Mouse (Mus musculus) CH12.LX (cell line): ENCODE results near the gene Slco2b1. TPM values are rescaled to one million over a fixed set of nuclear protein-coding genes. Genes with fewer than 3 reads are reported as not detected.

Source experiments
- DNase-seq: peaks from one replicate; pipeline ENCODE4 v3.0.0-alpha.2; 2013; ENCODE audit errors: extremely low read depth
- H3K27ac ChIP-seq: 2 replicates; pipeline ENCODE4 v1.5.1; 2012; ENCODE audit warnings: low read depth, mild to moderate bottlenecking, control low read depth, moderate library complexity; ENCODE audit not compliant: insufficient read depth
- H3K27me3 ChIP-seq: replicated peaks from 2 replicates; pipeline ENCODE3; 2012; ENCODE audit warnings: inconsistent platforms
- H3K36me3 ChIP-seq, 2 experiments: replicated peaks in 1 of 2; 2 replicates each; pipeline versions ENCODE3 to v1.6.1; 2012; ENCODE audit warnings: inconsistent platforms in 1 of 2, low read length in 1 of 2, mild to moderate bottlenecking in 1 of 2, mixed read lengths in 1 of 2, moderate library complexity in 1 of 2; ENCODE audit not compliant: control insufficient read depth in 1 of 2, insufficient read depth in 1 of 2
- H3K4me1 ChIP-seq, 2 experiments: 2 replicates each; pipeline ENCODE4 v1.6.1; 2012; ENCODE audit warnings: inconsistent platforms in 1 of 2, moderate library complexity in 1 of 2; ENCODE audit not compliant: insufficient read depth in 2 of 2, control insufficient read depth in 1 of 2
- H3K4me2 ChIP-seq: 2 replicates; pipeline ENCODE4 v1.6.1; 2012; ENCODE audit warnings: low read depth, mild to moderate bottlenecking, control low read depth; ENCODE audit not compliant: poor library complexity, insufficient read depth, severe bottlenecking
- H3K4me3 ChIP-seq, 3 experiments: fragments of 150-350 bp in 1 of 3; sonication (generic) in 1 of 3; replicated peaks in 1 of 3; 2 replicates each; pipeline versions ENCODE3 to v1.5.1; 2011 to 2012; ENCODE audit warnings: low read depth in 2 of 3, low read length in 2 of 3, mild to moderate bottlenecking in 2 of 3, moderate library complexity in 2 of 3, control low read depth in 1 of 3, improper control_type of control experiment in 1 of 3, inconsistent platforms in 1 of 3, mixed read lengths in 1 of 3; ENCODE audit not compliant: poor library complexity in 1 of 3
- H3K79me2 ChIP-seq: replicated peaks from 2 replicates; pipeline ENCODE4 v1.6.1; 2012; ENCODE audit warnings: mild to moderate bottlenecking, moderate library complexity; ENCODE audit not compliant: control insufficient read depth, poor library complexity, insufficient read depth, severe bottlenecking; ENCODE audit errors: extremely low read depth
- H3K9ac ChIP-seq: 2 replicates; pipeline ENCODE4 v1.6.1; 2012; ENCODE audit warnings: low read depth, mild to moderate bottlenecking, control low read depth, moderate library complexity; ENCODE audit not compliant: insufficient read depth
- H3K9me3 ChIP-seq: replicated peaks from 2 replicates; pipeline ENCODE3; 2012; ENCODE audit warnings: low read length, inconsistent platforms, mixed read lengths
- BHLHE40 ChIP-seq: IDR thresholded peaks from 2 replicates; pipeline ENCODE4 v1.6.1; 2011; ENCODE audit warnings: mild to moderate bottlenecking, low read depth, low read length, improper control_type of control experiment
- E2F4 ChIP-seq: IDR thresholded peaks from 2 replicates; pipeline ENCODE4 v1.6.1; 2011; ENCODE audit warnings: low read depth, low read length, improper control_type of control experiment; ENCODE audit not compliant: insufficient replicate concordance
- ELF1 ChIP-seq: IDR thresholded peaks from 2 replicates; pipeline ENCODE4 v1.6.1; 2014; ENCODE audit warnings: low read depth, mild to moderate bottlenecking, inconsistent platforms, low read length, improper control_type of control experiment
- HCFC1 ChIP-seq: IDR thresholded peaks from 2 replicates; pipeline ENCODE4 v1.6.1; 2012; ENCODE audit warnings: low read depth, mild to moderate bottlenecking, inconsistent platforms, low read length, improper control_type of control experiment
- IRF4 ChIP-seq: IDR thresholded peaks from 2 replicates; pipeline ENCODE4 v1.6.1; 2014; ENCODE audit warnings: low read depth, mild to moderate bottlenecking, inconsistent platforms, low read length, improper control_type of control experiment
- JUN ChIP-seq: IDR thresholded peaks from 2 replicates; pipeline ENCODE4 v1.6.1; 2011; ENCODE audit warnings: low read depth, mild to moderate bottlenecking, low read length, improper control_type of control experiment, moderate library complexity; ENCODE audit not compliant: insufficient read depth
- MAX ChIP-seq: IDR thresholded peaks from 2 replicates; pipeline ENCODE4 v1.6.1; 2011; ENCODE audit warnings: low read length, improper control_type of control experiment
- MAZ ChIP-seq: IDR thresholded peaks from 2 replicates; pipeline ENCODE4 v1.6.1; 2012; ENCODE audit warnings: low read depth, mild to moderate bottlenecking, inconsistent platforms, low read length, improper control_type of control experiment, moderate library complexity
- MEF2A ChIP-seq: IDR thresholded peaks from 2 replicates; pipeline ENCODE4 v1.6.1; 2014; ENCODE audit warnings: low read depth, mild to moderate bottlenecking, inconsistent platforms, low read length, improper control_type of control experiment, borderline replicate concordance
- MXI1 ChIP-seq: IDR thresholded peaks from 2 replicates; pipeline ENCODE4 v1.6.1; 2011; ENCODE audit warnings: mild to moderate bottlenecking, low read depth, low read length, improper control_type of control experiment
- NELFE ChIP-seq: IDR thresholded peaks from 2 replicates; pipeline ENCODE4 v1.6.1; 2011; ENCODE audit warnings: low read depth, low read length, improper control_type of control experiment
- POLR2A ChIP-seq: IDR thresholded peaks from 2 replicates; pipeline ENCODE4 v1.6.1; 2011; ENCODE audit warnings: low read depth, mild to moderate bottlenecking, improper control_type of control experiment, low read length
- POLR2AphosphoS2 ChIP-seq: IDR thresholded peaks from 2 replicates; pipeline ENCODE4 v1.6.1; 2011; ENCODE audit warnings: low read depth, low read length, improper control_type of control experiment
- RAD21 ChIP-seq: IDR thresholded peaks from 2 replicates; pipeline ENCODE4 v1.6.1; 2011; ENCODE audit warnings: low read depth, mild to moderate bottlenecking, low read length, improper control_type of control experiment, moderate library complexity
- SIN3A ChIP-seq: IDR thresholded peaks from 2 replicates; pipeline ENCODE4 v1.6.1; 2012; ENCODE audit warnings: low read length, improper control_type of control experiment, inconsistent platforms
- TCF12 ChIP-seq: IDR thresholded peaks from 2 replicates; pipeline ENCODE4 v1.6.1; 2014; ENCODE audit warnings: low read depth, mild to moderate bottlenecking, inconsistent platforms, low read length, improper control_type of control experiment
- UBTF ChIP-seq: IDR thresholded peaks from 2 replicates; pipeline ENCODE4 v1.6.1; 2012; ENCODE audit warnings: low read depth, mild to moderate bottlenecking, inconsistent platforms, low read length, improper control_type of control experiment, moderate library complexity
- USF1 ChIP-seq: IDR thresholded peaks from 2 replicates; pipeline ENCODE4 v1.6.1; 2014; ENCODE audit warnings: low read depth, mild to moderate bottlenecking, inconsistent platforms, low read length, improper control_type of control experiment
- ZC3H11A ChIP-seq: IDR thresholded peaks from 2 replicates; pipeline ENCODE4 v1.6.1; 2012; ENCODE audit warnings: low read depth, mild to moderate bottlenecking, inconsistent platforms, low read length, improper control_type of control experiment
- ZKSCAN1 ChIP-seq: IDR thresholded peaks from 2 replicates; pipeline ENCODE4 v1.6.1; 2012; ENCODE audit warnings: low read depth, inconsistent platforms, low read length, improper control_type of control experiment, borderline replicate concordance
- ZMIZ1 ChIP-seq: IDR thresholded peaks from 2 replicates; pipeline ENCODE4 v1.6.1; 2012; ENCODE audit warnings: low read depth, mild to moderate bottlenecking, inconsistent platforms, low read length, improper control_type of control experiment
- dilution Hi-C: fragments of 300-500 bp; cut with MboI; formaldehyde crosslinking; loops from 2 replicates; pipeline ENCODE4 v1.14.3; 2020; ENCODE audit warnings: low sequenced_read_pairs; ENCODE audit not compliant: extremely low pct_unique_long_range_greater_than_20kb, extremely low pct_ligation_motif_present
- in situ Hi-C: fragments of 300-500 bp; cut with MboI; formaldehyde crosslinking; loops from 3 replicates; pipeline ENCODE4 v1.14.3; 2019; ENCODE audit warnings: low sequenced_read_pairs, low pct_ligation_motif_present, low pct_unique_long_range_greater_than_20kb, mixed read lengths
- polyA plus RNA-seq: library from polyadenylated mRNA; unstranded; fragments of >175 nt; gene quantifications from 2 replicates; pipeline ENCODE4 v1.2.1, GENCODE M21; 2012; ENCODE audit warnings: low read depth; ENCODE audit not compliant: insufficient read length
- total RNA-seq, 2 experiments: library from RNA; depleted of rRNA; stranded (reverse); fragments of 300-350 nt in 1 of 2; fragments of >200 nt in 1 of 2; gene quantifications; 2 replicates each; pipeline ENCODE4 v1.2.3; 2012 to 2014

Gene Slco2b1
- total and polyA plus RNA-seq, 3 experiments: 0.08 to 0.11 TPM; not detected in 1

DNA sequence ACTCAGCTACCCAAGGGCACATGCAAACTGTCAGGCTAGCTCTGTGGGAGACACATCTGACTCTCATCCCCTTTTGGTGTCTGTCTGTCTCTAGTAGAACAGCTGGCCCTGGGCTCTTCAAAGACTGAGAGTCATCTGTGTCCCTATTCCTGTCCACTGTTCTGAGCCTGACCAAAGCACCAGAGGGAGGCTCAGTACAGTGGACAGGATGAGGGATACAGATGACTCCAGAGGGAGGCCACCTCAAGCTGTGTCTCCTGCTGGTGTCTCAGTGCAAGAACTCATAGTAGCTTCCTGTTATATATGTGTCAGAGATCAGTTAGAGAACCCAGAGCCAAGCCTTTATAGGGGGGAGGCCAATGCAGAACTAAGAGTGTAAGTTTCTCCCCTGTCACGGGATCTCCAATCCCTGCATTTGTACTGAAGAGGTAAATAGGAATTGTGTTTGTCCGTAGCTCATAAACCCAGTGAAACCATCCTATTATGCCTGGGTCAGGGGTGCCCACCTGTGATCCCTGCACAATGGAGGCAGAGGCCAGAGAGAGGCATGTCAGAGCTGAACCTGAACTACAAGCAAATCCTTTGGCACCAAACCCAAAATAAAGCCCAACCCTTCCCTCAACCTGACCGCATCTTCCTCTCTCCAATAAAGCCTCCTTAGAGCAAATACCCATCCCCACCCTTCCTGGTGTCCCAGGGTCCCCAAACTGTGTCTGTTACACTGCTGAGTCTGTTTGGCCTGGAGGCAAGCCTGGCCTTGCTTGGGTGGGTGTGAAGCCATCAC lies 6.2 kb downstream of the Slco2b1 start:
- H3K9ac ChIP-seq: no peak overlapping the region
- H3K4me3 ChIP-seq: no peak overlapping the region
- peaks cover 5% of the 10 kb centered on the region for H3K27me3 ChIP-seq
- H3K4me2 ChIP-seq: no peak overlapping the region
- no peaks in the 10 kb centered on the region for H3K36me3 ChIP-seq
- H3K4me1 ChIP-seq: peaks cover 0 to 21% of the 10 kb centered on the region in 2 experiments; a peak in 2 of 4 replicates
- H3K27ac ChIP-seq: no peak overlapping the region
- TF ChIP-seq BHLHE40: no peak
- TF ChIP-seq IRF4: no peak
- no peak for TF ChIP-seq ZKSCAN1
- no peak for TF ChIP-seq RAD21
- TF ChIP-seq MXI1: no peak
- dilution Hi-C loops: no loop called here
- H3K9me3 ChIP-seq: no peaks in the 10 kb centered on the region
- no peak for DNase-seq
- in situ Hi-C loops: loop anchor here (10.0 kb wide), 1 partner anchor 80 kb away; the partner anchor contains the start of gene Tpbgl
- H3K79me2 ChIP-seq: no peaks in the 10 kb centered on the region

DNA sequence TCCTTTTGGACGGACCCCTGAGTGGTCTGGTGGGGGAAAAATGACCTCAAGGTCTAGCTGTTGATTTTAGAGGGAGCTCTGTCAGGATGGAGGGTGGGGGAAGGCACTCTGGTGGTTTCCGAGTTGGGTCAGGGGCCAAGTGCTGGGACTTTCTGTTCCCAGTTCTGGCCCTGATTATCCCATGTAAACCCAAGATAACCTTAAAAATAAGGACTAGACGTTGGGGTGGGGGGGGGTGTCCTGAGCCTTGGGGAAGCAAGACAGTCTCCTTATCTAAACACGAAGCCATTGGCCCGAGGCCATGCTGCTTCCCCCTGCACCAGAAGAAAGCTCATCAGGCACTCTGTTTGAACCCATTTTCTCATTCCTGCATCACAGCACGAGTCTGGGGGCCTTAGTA lies 8.9 kb downstream of the Slco2b1 start:
- H3K4me3 ChIP-seq: no peak overlapping the region
- TF ChIP-seq UBTF (no peak), NELFE (no peak), E2F4 (no peak), JUN (no peak), ELF1 (no peak), POLR2AphosphoS2 (no peak), POLR2A (no peak), TCF12 (no peak), USF1 (no peak), ZMIZ1 (no peak), MAZ (no peak), MEF2A (no peak), MAX (no peak), SIN3A (no peak), HCFC1 (no peak), ZC3H11A (no peak)
- TF ChIP-seq, all 38 proteins: peak for 0
- Histone ChIP-seq H3K9ac (no peak overlapping the region), H3K36me3 (no peaks in the 10 kb centered on the region), H3K9me3 (no peaks in the 10 kb centered on the region), H3K27ac (no peak overlapping the region), H3K4me2 (no peak overlapping the region), H3K79me2 (no peaks in the 10 kb centered on the region), H3K4me1 (peaks cover 0 to 18% of the 10 kb centered on the region in 2 experiments; a peak in 2 of 4 replicates), H3K27me3 (peaks cover 4% of the 10 kb centered on the region)
- dilution Hi-C loops (no loop called here), in situ Hi-C loops (loop anchor here (10.0 kb wide), 1 partner anchor 77 kb away; the partner anchor contains the start of gene Tpbgl)
- no peak for DNase-seq
